Mouse (Mus musculus) ES-Bruce4 (cell line): Measurements from ENCODE around the gene Smoc1. TPM values are rescaled to one million over a fixed set of nuclear protein-coding genes. Genes with fewer than 3 reads are reported as not detected.

Experiments used
- H3K27ac ChIP-seq: 2 replicates; pipeline ENCODE4 v1.5.1; 2012; ENCODE audit warnings: low read length, inconsistent platforms; ENCODE audit not compliant: insufficient read depth
- H3K27me3 ChIP-seq: 2 replicates; pipeline ENCODE4 v1.6.1; 2012; ENCODE audit warnings: mild to moderate bottlenecking, low read length, inconsistent platforms; ENCODE audit not compliant: control insufficient read depth, poor library complexity, insufficient read depth, severe bottlenecking
- H3K36me3 ChIP-seq: 2 replicates; pipeline ENCODE4 v1.6.1; 2012; ENCODE audit warnings: inconsistent platforms, mild to moderate bottlenecking, low read length, moderate library complexity; ENCODE audit not compliant: control insufficient read depth, poor library complexity, insufficient read depth, severe bottlenecking
- H3K4me1 ChIP-seq: one replicate; pipeline ENCODE4 v1.8.1; 2011; ENCODE audit warnings: low read length; ENCODE audit not compliant: control insufficient read depth, insufficient read depth
- H3K4me3 ChIP-seq: 2 replicates; pipeline ENCODE4 v1.5.1; 2011; ENCODE audit warnings: low read depth, mild to moderate bottlenecking, low read length
- H3K9ac ChIP-seq: 2 replicates; pipeline ENCODE4 v1.6.1; 2012; ENCODE audit warnings: low read depth, mild to moderate bottlenecking, inconsistent platforms; ENCODE audit not compliant: poor library complexity, severe bottlenecking
- H3K9me3 ChIP-seq: replicated peaks from 2 replicates; pipeline ENCODE4 v1.6.1; 2012; ENCODE audit warnings: mild to moderate bottlenecking, low read length, inconsistent platforms; ENCODE audit not compliant: control insufficient read depth, poor library complexity, insufficient read depth, severe bottlenecking
- CTCF ChIP-seq: IDR thresholded peaks from one replicate; pipeline ENCODE4 v1.8.1; 2011; ENCODE audit warnings: low read depth, low read length
- EP300 ChIP-seq: IDR thresholded peaks from 2 replicates; pipeline ENCODE4 v1.6.1; 2011; ENCODE audit warnings: low read depth, low read length; ENCODE audit not compliant: insufficient read depth
- POLR2A ChIP-seq: IDR thresholded peaks from one replicate; pipeline ENCODE4 v1.8.1; 2011; ENCODE audit warnings: low read length; ENCODE audit not compliant: insufficient read depth
- polyA plus RNA-seq: library from polyadenylated mRNA; stranded (reverse); fragments of >200 nt; gene quantifications from 2 replicates; pipeline ENCODE4 v1.2.4, GENCODE M21; 2011; ENCODE audit warnings: low read depth; ENCODE audit not compliant: missing spikeins, insufficient read depth, insufficient read length

Smoc1 gene
- 6.4 and 6.7 TPM in 2 replicates for polyA plus RNA-seq

DNA sequence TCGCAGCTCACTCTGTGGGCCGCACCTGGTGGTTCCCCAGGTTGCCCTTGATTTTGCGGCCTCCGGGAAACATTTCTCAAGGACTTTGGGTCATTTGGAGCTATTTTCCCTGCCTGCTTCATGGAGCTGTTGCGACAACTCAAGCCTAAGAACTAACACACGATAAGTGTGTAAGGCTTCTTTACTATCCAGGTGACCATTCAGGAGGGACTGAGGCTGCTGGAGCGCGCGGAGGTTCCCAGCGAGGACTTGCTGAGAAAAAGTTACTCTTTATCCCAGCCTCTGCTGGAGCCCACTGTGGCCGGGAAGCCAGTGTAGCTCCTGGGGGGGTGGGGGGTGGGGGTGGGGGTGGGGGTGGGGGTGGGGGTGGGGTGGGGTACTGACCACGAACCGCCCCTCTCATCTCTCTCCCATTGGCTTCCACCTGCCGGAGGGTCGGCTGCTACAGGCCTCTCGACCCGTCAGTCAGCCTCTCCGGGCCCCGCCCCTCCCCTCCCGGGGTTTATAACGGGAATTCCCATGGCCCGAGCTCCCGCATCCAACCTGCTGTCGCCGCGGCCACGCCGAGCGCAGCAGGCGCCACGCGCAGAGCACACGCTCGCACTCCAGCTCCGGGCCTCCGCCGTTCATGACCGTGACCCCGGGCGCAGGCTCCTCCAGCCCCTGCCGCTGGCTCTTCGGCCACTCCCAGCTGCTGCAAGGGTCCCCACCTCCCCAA lies at the start of gene Smoc1:
Smoc1 (plus strand) TSS at position 532 of the 718 bp plus-strand sequence.
- peak within 1 kb of the TSS; percentile 65 for H3K4me3 ChIP-seq
- no peaks in the 10 kb centered on the region for H3K9me3 ChIP-seq
- TF ChIP-seq CTCF = no peak
- 0 out of 2 replicates have a peak, but pooled peaks have one; percentile 5 for TF ChIP-seq EP300
- H3K36me3 ChIP-seq = no peaks in the 10 kb centered on the region
- H3K27me3 ChIP-seq = no peaks in the 10 kb centered on the region
- peak within 1 kb of the TSS; percentile 59 for H3K9ac ChIP-seq
- no peak within 1 kb of the TSS for H3K27ac ChIP-seq
- no peaks in the 10 kb centered on the region for H3K4me1 ChIP-seq

DNA sequence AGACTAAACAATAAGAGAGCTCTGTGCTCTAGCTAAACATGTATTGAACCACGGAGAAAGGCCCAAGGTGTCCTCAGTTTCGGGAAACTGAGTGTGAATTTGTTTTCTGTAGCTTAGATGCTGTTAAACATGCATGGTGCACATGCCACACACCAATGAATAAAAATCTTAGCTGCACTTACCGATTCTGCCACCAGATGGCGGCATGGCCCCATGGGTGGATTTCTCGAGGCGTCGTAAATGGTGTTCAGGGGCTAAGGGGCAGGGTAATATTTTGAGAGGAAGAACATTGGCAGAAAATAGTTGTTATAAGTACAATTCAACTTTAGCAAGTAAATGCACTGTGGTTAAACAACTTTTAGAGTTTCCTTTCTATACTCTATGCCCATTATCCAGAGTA lies 44.3 kb upstream of the Smoc1 start:
- Histone ChIP-seq H3K4me3 (no peak overlapping the region), H3K9ac (no peak overlapping the region), H3K9me3 (no peaks in the 10 kb centered on the region), H3K36me3 (no peaks in the 10 kb centered on the region), H3K27ac (no peak overlapping the region), H3K4me1 (no peaks in the 10 kb centered on the region), H3K27me3 (no peaks in the 10 kb centered on the region)
- no peak for TF ChIP-seq POLR2A
- TF ChIP-seq CTCF = peak; percentile 95

DNA sequence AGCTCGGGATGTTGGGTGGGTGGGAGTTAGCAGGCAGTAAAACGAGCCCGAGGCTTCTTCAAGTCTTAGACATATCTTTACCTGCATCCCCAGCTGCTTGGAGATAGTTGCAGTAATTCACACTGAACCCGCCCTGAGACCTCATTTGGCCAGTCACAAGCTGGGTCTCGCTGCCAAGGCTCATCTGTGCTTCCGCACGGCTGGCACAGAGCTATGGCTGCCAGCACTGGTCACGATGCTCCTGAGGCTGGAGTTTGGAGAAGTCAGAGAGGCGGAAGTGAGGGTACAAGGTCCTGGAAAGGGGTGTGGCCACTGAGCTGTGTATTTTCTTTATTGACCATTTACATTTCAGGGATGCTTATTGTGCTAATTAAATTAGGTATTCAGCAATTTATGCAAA lies 42.9 kb upstream of the Smoc1 start:
- Histone ChIP-seq H3K36me3 (no peaks in the 10 kb centered on the region), H3K9ac (no peak overlapping the region), H3K4me1 (no peaks in the 10 kb centered on the region), H3K4me3 (no peak overlapping the region), H3K27me3 (no peaks in the 10 kb centered on the region), H3K27ac (no peak overlapping the region), H3K9me3 (no peaks in the 10 kb centered on the region)
- TF ChIP-seq POLR2A = no peak
- no peak for TF ChIP-seq EP300
- no peak for TF ChIP-seq CTCF

DNA sequence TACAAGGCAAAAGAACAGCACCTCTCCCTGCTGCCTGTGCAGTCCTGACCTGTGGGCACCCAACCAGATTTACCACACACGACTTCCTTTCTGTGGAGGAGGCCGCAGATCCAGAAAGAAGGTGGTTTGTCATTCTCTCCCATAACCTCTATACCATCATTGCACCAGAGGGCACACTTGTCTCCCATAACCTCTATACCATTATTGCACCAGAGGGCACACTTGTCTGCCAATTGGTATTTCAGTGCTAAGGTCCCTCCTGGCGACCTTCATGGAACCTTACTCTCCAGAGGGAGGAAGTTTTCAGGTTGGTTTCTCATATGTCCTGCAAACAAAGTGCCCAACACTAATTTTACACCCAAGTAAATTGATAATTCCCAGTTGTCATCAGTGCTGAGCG lies 40.0 kb upstream of the Smoc1 start:
- TF ChIP-seq POLR2A (no peak), EP300 (no peak), CTCF (no peak)
- no peaks in the 10 kb centered on the region for H3K27me3 ChIP-seq
- H3K27ac ChIP-seq = no peak overlapping the region
- H3K4me1 ChIP-seq = no peaks in the 10 kb centered on the region
- no peak overlapping the region for H3K9ac ChIP-seq
- no peak overlapping the region for H3K4me3 ChIP-seq
- H3K9me3 ChIP-seq = no peaks in the 10 kb centered on the region
- no peaks in the 10 kb centered on the region for H3K36me3 ChIP-seq

DNA sequence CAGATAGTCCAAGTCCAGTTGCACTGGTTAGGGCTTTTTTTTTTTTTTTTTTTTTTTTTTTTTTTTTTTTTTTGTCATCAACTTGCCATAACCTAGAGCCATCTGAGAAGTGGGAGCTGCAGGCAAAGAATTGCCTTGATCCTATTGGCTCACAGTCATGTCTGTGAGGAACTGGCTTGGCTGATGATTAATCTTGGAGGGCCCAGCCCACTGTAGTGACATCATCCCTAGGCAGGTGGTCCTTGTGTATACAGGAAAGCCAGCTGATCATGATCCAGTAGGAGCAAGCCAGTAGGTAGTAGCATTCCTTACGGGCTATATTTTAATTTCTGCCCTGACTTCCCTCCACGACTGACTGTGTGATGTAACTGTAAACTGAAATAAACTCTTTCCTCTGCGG lies 38.3 kb upstream of the Smoc1 start:
- H3K9ac ChIP-seq = no peak overlapping the region
- no peaks in the 10 kb centered on the region for H3K4me1 ChIP-seq
- no peaks in the 10 kb centered on the region for H3K9me3 ChIP-seq
- H3K4me3 ChIP-seq = no peak overlapping the region
- no peak overlapping the region for H3K27ac ChIP-seq
- no peaks in the 10 kb centered on the region for H3K36me3 ChIP-seq
- TF ChIP-seq POLR2A (no peak), CTCF (no peak), EP300 (no peak)
- H3K27me3 ChIP-seq = no peaks in the 10 kb centered on the region

DNA sequence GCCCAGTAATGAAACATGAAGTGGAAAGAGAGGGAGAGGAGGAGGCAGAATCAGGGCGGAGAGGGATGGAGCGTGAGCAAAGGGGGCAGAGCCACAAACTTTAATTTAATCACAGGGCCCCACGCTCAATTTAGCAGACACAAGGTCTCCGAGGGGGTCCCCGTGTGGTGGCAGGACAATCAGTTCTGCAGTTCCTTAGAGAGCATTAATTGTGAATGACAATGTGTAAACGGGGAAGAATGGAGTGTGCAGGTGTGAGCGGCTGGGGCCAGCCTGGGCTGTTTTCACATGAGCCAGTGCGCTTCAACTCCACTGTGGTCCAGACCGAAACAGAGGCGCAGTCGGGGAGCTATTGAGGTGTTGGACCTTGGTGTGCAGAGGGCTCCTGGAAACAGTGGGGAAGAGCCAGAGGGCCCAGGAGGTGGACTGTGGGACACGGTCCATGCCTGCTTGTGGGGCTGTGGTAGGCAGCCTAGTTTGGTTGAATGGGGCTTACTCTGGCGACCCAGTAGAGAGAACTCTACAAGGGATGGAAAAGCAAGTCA lies 35.6 kb upstream of the Smoc1 start:
- no peaks in the 10 kb centered on the region for H3K9me3 ChIP-seq
- H3K9ac ChIP-seq = no peak overlapping the region
- TF ChIP-seq EP300 (no peak), POLR2A (no peak), CTCF (no peak)
- H3K36me3 ChIP-seq = no peaks in the 10 kb centered on the region
- no peaks in the 10 kb centered on the region for H3K4me1 ChIP-seq
- no peaks in the 10 kb centered on the region for H3K27me3 ChIP-seq
- H3K4me3 ChIP-seq = no peak overlapping the region
- no peak overlapping the region for H3K27ac ChIP-seq
